In genomic region chr14:75844867-75845697, GRCm38 (mm10) we compare ENCODE assay signal across 8 mouse cellular contexts. TPM values are rescaled to one million over a fixed set of nuclear protein-coding genes. Genes with fewer than 3 reads are reported as not detected.
DNase-seq lines count a peak whose midpoint lies in the region; ATAC-seq lines count a peak whose summit lies in the region.

Tpt1 (plus strand) TSS chr14:75845093.

- H3K27me3 ChIP-seq in hindbrain, embryonic 16.5 days (replicated peaks; ENCODE audit: control insufficient read depth, insufficient read depth, low read length): no peaks in the 10 kb centered on the region

- peak; percentile 98 for ATAC-seq in hindbrain, embryonic 16.5 days

- H3K36me3 ChIP-seq in hindbrain, embryonic 16.5 days (ENCODE audit: control insufficient read depth, insufficient read depth, low read length): peaks cover 26% of the 10 kb centered on the region
- H3K36me3 ChIP-seq in macrophage (ENCODE audit: inconsistent target): peaks cover 31% of the 10 kb centered on the region

- H3K4me2 ChIP-seq in hindbrain, embryonic 16.5 days (ENCODE audit: low read length): peak within 1 kb of the TSS; percentile 89

- peak; percentile 91 for DNase-seq in WW6 (ENCODE audit: low read depth, low spot score)
- peak; percentile 98 for DNase-seq in cerebellum, postnatal 4 days (ENCODE audit: low spot score in 2 of 2)
- peak; percentile 99 for DNase-seq in gastrocnemius, adult 18-20 months (ENCODE audit: low spot score)
- DNase-seq in left cerebral cortex, adult 18-20 months (ENCODE audit: low spot score in 2 of 2): peak; percentile 98
- DNase-seq in right cerebral cortex, adult 18-20 months: peak; percentile 97
- DNase-seq in urinary bladder, postnatal 10 days (ENCODE audit: low spot score): peak; percentile 96

- H3K4me1 ChIP-seq in hindbrain, embryonic 16.5 days (ENCODE audit: control insufficient read depth, insufficient read depth, low read depth, low read length): peaks cover 17% of the 10 kb centered on the region

- peak within 1 kb of the TSS; percentile 85 for H3K4me3 ChIP-seq in hindbrain, embryonic 16.5 days (ENCODE audit: low read length)
- peak within 1 kb of the TSS; percentile 88 for H3K4me3 ChIP-seq in macrophage (ENCODE audit: inconsistent target)

- under 1% methylated on average over 78 of the region's 108 CpGs for WGBS in hindbrain, embryonic 16.5 days
- under 1% methylated on average over 95 of the region's 108 CpGs for WGBS in macrophage (ENCODE audit: missing documents)

- peak within 1 kb of the TSS; percentile 95 for H3K9ac ChIP-seq in hindbrain, embryonic 16.5 days (ENCODE audit: low read depth, low read length)

- no peaks in the 10 kb centered on the region for H3K9me3 ChIP-seq in hindbrain, embryonic 16.5 days (ENCODE audit: control insufficient read depth, low read length)

- H3K27ac ChIP-seq in hindbrain, embryonic 16.5 days (ENCODE audit: low read depth, low read length): peak within 1 kb of the TSS; percentile 98
- peak within 1 kb of the TSS; percentile 97 for H3K27ac ChIP-seq in macrophage

- H3K79me2 ChIP-seq in macrophage (ENCODE audit: inconsistent target): peaks cover 47% of the 10 kb centered on the region

RNA-seq across cellular contexts. Expression of gene Tpt1, which starts in this region (rescaled TPM):
- total RNA-seq in gastrocnemius, adult 18-20 months (2021): 1,000 to 10,000 TPM; 3,564 to 3,853 TPM
- polyA plus RNA-seq in hindbrain, embryonic 16.5 days (2015; fragmentation: Nextera tagmentation; extraction: Ambion mirVana): 585 and 607 TPM in 2 replicates
- 1,000 to 10,000 TPM in 1 of 2 experiments, 100 to 1,000 TPM in 1; 988 to 1,071 TPM for total RNA-seq in left cerebral cortex, adult 18-20 months (2021)
- total RNA-seq in macrophage (2018; cell fraction: chromatin; rRNA removed): 100 to 1,000 TPM in 25 of 26 experiments, 10 to 100 TPM in 1; 99.5 to 452 (median 174) TPM
- total RNA-seq in macrophage (2018; cell fraction: cytosol; rRNA removed): 1,000 to 10,000 TPM; 1,477 to 5,481 (median 3,449) TPM
- total RNA-seq in macrophage (2018; cell fraction: nucleus; rRNA removed): 100 to 1,000 TPM; 301 to 898 (median 554) TPM
- polyA plus RNA-seq in macrophage (2018): 3,757 to 4,485 TPM (median 4,124 TPM) in 3 replicates

Comparison
In these comparisons a context has a peak if more than half of its experiments do, and no peak if none do; other contexts are left out.
1. Peak in every context shown above with its lines: DNase-seq, ATAC-seq, H3K4me3 ChIP-seq and H3K27ac ChIP-seq.